Mouse (Mus musculus) midbrain, embryonic 15.5 days (tissue): Measurements from ENCODE around the gene Med6. TPM values are rescaled to one million over a fixed set of nuclear protein-coding genes. Genes with fewer than 3 reads are reported as not detected.
A peak's percentile ranks its signal among the peaks of the same experiment; 100 is the strongest.

Experiments
- ATAC-seq: fragments of 200-750 bp; cut with Nextera tagmentation; replicated peaks from 2 replicates; pipeline ENCODE4 v1.8.0; 2017; ENCODE audit warnings: moderate TSS enrichment
- H3K27ac ChIP-seq: fragments of 300-500 bp; sonication (generic); 2 replicates; pipeline ENCODE4 v1.5.1; 2015; ENCODE audit warnings: mild to moderate bottlenecking, inconsistent platforms
- H3K27me3 ChIP-seq: fragments of 300-500 bp; sonication (generic); replicated peaks from 2 replicates; pipeline ENCODE4 v1.6.1; 2015; ENCODE audit warnings: inconsistent platforms
- H3K36me3 ChIP-seq: fragments of 300-500 bp; sonication (generic); replicated peaks from 2 replicates; pipeline ENCODE4 v1.6.1; 2015; ENCODE audit warnings: inconsistent platforms
- H3K4me1 ChIP-seq: fragments of 300-500 bp; sonication (generic); 2 replicates; pipeline ENCODE4 v1.6.1; 2015; ENCODE audit warnings: inconsistent platforms
- H3K4me2 ChIP-seq: fragments of 300-500 bp; sonication (generic); 2 replicates; pipeline ENCODE4 v1.6.1; 2015; ENCODE audit warnings: inconsistent platforms, mild to moderate bottlenecking, moderate library complexity
- H3K4me3 ChIP-seq: fragments of 300-500 bp; sonication (generic); 2 replicates; pipeline ENCODE4 v1.5.1; 2015; ENCODE audit warnings: mild to moderate bottlenecking, inconsistent platforms
- H3K9ac ChIP-seq: fragments of 300-500 bp; sonication (generic); 2 replicates; pipeline ENCODE4 v1.6.1; 2015; ENCODE audit warnings: mild to moderate bottlenecking, inconsistent platforms
- H3K9me3 ChIP-seq: fragments of 300-500 bp; sonication (generic); 2 replicates; pipeline ENCODE4 v1.6.1; 2016; ENCODE audit warnings: inconsistent platforms
- WGBS: fragments of 180-500 bp; shearing (Covaris S2); methylation state at CpG from one replicate; pipeline ENCODE4 v1.1.7; 2015; ENCODE audit warnings: mixed read lengths; 5-methylcytosine and 5-hydroxymethylcytosine counted together
- polyA plus RNA-seq: library from polyadenylated mRNA; unstranded; fragments of >200 nt; fragmentation: Nextera tagmentation; extraction: Ambion mirVana; gene quantifications from 2 replicates; pipeline ENCODE4 v1.2.1, GENCODE M21; 2015

Gene Med6
- 38.5 and 40.5 TPM in 2 replicates for polyA plus RNA-seq

DNA sequence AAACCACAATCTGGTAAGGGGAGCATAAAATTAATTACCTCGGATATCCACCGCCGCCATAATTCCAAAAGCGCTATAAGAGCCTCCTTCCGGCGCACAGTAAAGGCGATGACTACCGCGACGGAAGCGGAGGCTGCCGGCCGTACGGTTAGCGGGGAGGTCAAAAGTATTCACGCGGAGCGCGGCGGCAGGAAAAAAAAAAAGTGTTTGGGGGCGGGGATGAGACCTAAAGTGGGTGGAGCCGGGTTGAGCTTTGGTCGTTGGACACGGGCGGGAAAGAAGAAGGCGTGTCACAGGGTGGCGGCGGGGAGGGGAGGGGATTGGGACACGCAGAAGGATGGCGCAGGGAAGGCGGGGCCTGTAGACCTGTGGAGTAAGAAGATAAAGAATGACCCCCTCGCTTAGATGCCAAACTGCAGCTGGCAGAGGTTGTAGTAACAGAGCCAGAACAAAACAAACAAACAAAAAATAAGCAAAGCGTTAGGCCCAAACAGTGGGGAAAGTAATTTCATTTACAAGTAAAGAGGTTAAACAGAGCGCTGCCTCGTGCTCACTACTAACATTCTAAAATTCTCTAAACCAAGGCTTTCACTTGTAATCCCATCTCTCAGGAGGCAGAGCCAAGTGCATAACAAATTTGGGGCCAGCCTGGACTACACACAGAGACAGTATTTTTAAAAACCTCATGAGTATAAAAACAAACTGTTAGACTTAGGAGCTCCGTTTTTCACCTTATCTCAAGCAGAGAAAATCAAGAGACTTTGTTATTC lies at the start of gene Med6:
Gene Med6 (minus strand): TSS at position 107 of the 770 bp plus-strand sequence.
- Histone ChIP-seq H3K27ac (peak within 1 kb of the TSS; percentile 69), H3K4me2 (peak within 1 kb of the TSS; percentile 64), H3K36me3 (no peaks in the 10 kb centered on the region; the same call in 1 of the 2 replicates), H3K4me3 (peak within 1 kb of the TSS; percentile 94), H3K9me3 (no peaks in the 10 kb centered on the region), H3K4me1 (peaks cover 13% of the 10 kb centered on the region), H3K9ac (peak within 1 kb of the TSS; percentile 69), H3K27me3 (peaks cover 3% of the 10 kb centered on the region; the same call in 1 of the 2 replicates)
- ATAC-seq = peak; percentile 98
- 3% methylated on average over 36 of the region's 36 CpGs for WGBS

DNA sequence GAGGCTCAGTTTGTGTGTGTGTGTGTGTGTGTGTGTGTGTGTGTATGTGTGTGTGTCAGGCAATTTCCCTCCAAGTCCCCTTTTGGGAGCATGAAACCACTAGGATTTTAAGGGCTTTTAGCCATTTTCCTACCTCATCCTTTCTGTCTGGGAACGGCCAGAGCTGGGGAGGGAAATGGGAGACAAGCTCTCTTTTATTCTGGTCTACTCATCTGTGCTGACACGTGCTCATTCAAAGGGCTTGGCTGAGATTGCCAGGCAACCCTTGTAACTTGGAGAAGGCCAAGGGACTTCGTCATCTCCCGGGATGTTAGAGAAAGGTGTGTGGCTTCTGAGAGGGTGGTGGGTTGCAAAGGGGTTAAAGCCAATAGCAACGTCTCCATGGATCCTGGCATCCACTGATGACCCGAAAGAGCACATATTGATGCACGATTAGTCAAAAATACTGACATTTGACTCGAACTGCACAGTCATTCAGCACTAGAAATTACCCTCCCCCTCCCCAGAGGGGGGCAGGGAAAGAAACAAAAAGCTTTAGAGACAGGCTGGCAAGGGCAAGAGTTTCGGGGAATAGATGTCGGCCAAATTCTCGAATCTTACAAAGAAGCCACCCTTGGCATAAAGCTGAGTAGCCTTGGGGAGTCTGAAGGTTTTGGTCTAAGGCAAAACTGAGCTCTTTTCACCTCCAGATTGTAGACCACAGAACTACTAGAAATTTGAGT lies 47.7 kb upstream of the Med6 start:
- 30% methylated on average over 11 of the region's 11 CpGs for WGBS
- Histone ChIP-seq H3K36me3 (no peaks in the 10 kb centered on the region), H3K9ac (no peak overlapping the region), H3K27ac (no peak overlapping the region), H3K9me3 (no peaks in the 10 kb centered on the region), H3K27me3 (no peaks in the 10 kb centered on the region), H3K4me1 (0 out of 2 replicates have a peak, but pooled peaks cover 4% of the 10 kb centered on the region), H3K4me2 (no peak overlapping the region), H3K4me3 (no peak overlapping the region)
- ATAC-seq = no peak

- Histone ChIP-seq H3K9ac (no peak overlapping the region), H3K4me1 (0 out of 2 replicates have a peak, but pooled peaks cover 4% of the 10 kb centered on the region), H3K27ac (no peak overlapping the region), H3K27me3 (no peaks in the 10 kb centered on the region), H3K4me2 (no peak overlapping the region), H3K36me3 (no peaks in the 10 kb centered on the region), H3K9me3 (no peaks in the 10 kb centered on the region), H3K4me3 (no peak overlapping the region)
- 63% methylated on average over 5 of the region's 5 CpGs for WGBS
- ATAC-seq = no peak
Measured at GRCm38 (mm10) chr12:81640656-81641055, 45.8 kb upstream of the Med6 start.

GRCm38 (mm10) chr12:81633246-81633645 lies 38.4 kb upstream of the Med6 start:
- Histone ChIP-seq H3K9me3 (no peaks in the 10 kb centered on the region), H3K9ac (no peak overlapping the region), H3K4me2 (peak overlapping the region; percentile 69), H3K27me3 (peaks cover 4% of the 10 kb centered on the region; the same call in 1 of the 2 replicates), H3K27ac (no peak overlapping the region), H3K4me3 (no peak overlapping the region), H3K4me1 (peaks cover 27% of the 10 kb centered on the region), H3K36me3 (no peaks in the 10 kb centered on the region)
- ATAC-seq = no peak
- WGBS = 69% methylated on average over 2 of the region's 2 CpGs

- H3K4me2 ChIP-seq = peak overlapping the region; percentile 69
- H3K27ac ChIP-seq = peak overlapping the region; percentile 95
- 2% methylated on average over 27 of the region's 31 CpGs for WGBS
- ATAC-seq = peak; percentile 48
- H3K9me3 ChIP-seq = no peaks in the 10 kb centered on the region
- peaks cover 27% of the 10 kb centered on the region for H3K4me1 ChIP-seq
- no peaks in the 10 kb centered on the region for H3K36me3 ChIP-seq
- H3K9ac ChIP-seq = peak overlapping the region; percentile 88
- H3K4me3 ChIP-seq = peak overlapping the region; percentile 81
- H3K27me3 ChIP-seq = peaks cover 4% of the 10 kb centered on the region; the same call in 1 of the 2 replicates
Measured at GRCm38 (mm10) chr12:81631661-81632401, 37.0 kb upstream of the Med6 start.

DNA sequence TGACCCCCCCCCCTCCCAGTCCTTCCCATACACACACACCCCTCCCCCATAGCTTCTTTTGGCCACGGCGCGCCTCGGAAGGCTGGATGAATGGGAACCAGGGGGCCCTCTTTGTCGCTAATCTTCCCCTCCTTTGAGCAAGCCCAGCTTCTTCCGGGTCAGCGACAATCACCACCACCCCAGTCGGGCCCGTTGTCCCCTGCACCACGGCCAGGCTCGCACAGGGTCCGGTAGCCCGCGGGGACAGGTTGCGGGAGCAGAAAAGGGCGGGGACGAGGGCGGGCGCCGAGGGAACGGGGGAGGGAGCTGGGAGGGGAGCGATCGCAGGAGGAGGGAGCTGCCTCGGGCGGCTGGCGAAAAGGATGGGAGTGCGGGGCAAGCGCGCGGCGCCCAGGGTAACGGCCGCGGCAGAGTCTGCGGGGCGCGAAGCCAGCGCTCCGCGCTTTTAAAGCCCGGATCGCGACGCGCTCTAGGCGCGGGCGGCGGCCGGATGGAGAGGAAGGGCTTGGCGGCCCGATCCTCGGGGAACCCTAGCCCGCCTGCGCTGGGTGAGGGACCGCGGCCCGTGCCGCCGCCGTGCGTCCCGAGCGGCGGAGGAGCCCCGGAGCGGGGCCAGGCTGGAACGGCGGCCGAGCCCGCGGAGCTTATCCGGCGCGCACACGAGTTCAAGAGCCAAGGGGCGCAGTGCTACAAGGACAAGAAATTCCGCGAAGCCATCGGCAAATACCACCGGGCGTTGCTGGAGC lies 36.3 kb upstream of the Med6 start, which contains the start of gene Ttc9:
Gene Ttc9 (plus strand): TSS at position 335 of the 746 bp plus-strand sequence.
- Histone ChIP-seq H3K4me1 (peaks cover 27% of the 10 kb centered on the region), H3K4me3 (peak within 1 kb of the TSS; percentile 81), H3K9ac (peak within 1 kb of the TSS; percentile 88), H3K27ac (peak within 1 kb of the TSS; percentile 95), H3K27me3 (peaks cover 4% of the 10 kb centered on the region; the same call in 1 of the 2 replicates), H3K4me2 (peak within 1 kb of the TSS; percentile 69), H3K36me3 (no peaks in the 10 kb centered on the region), H3K9me3 (no peaks in the 10 kb centered on the region)
- under 1% methylated on average over 81 of the region's 82 CpGs for WGBS
- peak; percentile 85 for ATAC-seq

DNA sequence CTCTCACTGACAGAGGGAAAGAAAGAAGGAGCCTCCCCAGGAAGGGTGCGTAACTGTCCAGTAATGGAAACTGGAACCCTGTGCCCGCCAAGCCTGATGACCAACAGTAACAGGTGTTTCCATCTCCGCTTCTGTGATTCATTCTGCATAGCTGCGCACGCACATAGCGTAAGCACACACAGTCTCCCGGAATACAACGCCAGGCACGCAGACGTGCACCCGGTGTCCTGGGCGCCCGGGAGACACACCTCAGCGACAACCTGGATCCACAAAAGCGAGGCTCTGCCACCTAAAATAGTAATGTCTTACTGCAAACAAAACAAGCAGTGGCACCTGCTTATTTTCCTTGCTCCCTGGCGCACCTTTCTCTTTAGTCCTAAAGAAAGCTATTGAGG lies 35.7 kb upstream of the Med6 start:
- H3K9ac ChIP-seq = peak overlapping the region; percentile 88
- no peaks in the 10 kb centered on the region for H3K9me3 ChIP-seq
- peak overlapping the region; percentile 95 for H3K27ac ChIP-seq
- H3K4me2 ChIP-seq = peak overlapping the region; percentile 69
- H3K4me3 ChIP-seq = peak overlapping the region; percentile 81
- H3K27me3 ChIP-seq = peaks cover 4% of the 10 kb centered on the region; the same call in 1 of the 2 replicates
- peak; percentile 91 for ATAC-seq
- WGBS = under 1% methylated on average over 16 of the region's 16 CpGs
- H3K4me1 ChIP-seq = peaks cover 27% of the 10 kb centered on the region
- no peaks in the 10 kb centered on the region for H3K36me3 ChIP-seq

GRCm38 (mm10) chr12:81628091-81628490 lies 33.3 kb upstream of the Med6 start:
- Histone ChIP-seq H3K4me1 (peaks cover 20% of the 10 kb centered on the region), H3K4me2 (no peak overlapping the region), H3K27me3 (peaks cover 4% of the 10 kb centered on the region; the same call in 1 of the 2 replicates), H3K27ac (no peak overlapping the region), H3K36me3 (no peaks in the 10 kb centered on the region), H3K9ac (no peak overlapping the region), H3K4me3 (no peak overlapping the region), H3K9me3 (no peaks in the 10 kb centered on the region)
- no peak for ATAC-seq
- 86% methylated on average over 4 of the region's 4 CpGs for WGBS

DNA sequence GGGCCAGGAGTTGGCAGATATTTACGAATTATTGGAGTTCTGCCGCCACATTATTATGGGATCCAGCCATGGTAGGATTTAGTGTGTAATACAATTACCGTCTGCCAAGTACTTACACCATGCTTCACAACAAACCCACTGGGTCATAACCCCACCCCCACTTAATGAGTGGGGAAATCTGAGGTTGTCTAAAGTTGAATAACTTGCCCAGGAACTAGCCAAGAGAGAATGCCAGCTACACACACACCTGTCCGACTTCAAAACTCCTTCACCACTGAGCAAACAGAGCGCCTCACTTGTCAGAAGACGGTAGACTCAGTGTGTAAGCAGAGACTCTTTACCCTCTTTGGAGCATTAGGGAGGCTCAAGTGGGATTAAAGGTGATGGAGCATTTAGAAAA lies 32.6 kb upstream of the Med6 start:
- no peak overlapping the region for H3K9ac ChIP-seq
- peaks cover 13% of the 10 kb centered on the region for H3K4me1 ChIP-seq
- H3K36me3 ChIP-seq = no peaks in the 10 kb centered on the region
- WGBS = 83% methylated on average over 6 of the region's 6 CpGs
- no peak overlapping the region for H3K4me3 ChIP-seq
- no peak overlapping the region for H3K27ac ChIP-seq
- no peak for ATAC-seq
- peaks cover 4% of the 10 kb centered on the region; the same call in 1 of the 2 replicates for H3K27me3 ChIP-seq
- no peaks in the 10 kb centered on the region for H3K9me3 ChIP-seq
- H3K4me2 ChIP-seq = no peak overlapping the region

DNA sequence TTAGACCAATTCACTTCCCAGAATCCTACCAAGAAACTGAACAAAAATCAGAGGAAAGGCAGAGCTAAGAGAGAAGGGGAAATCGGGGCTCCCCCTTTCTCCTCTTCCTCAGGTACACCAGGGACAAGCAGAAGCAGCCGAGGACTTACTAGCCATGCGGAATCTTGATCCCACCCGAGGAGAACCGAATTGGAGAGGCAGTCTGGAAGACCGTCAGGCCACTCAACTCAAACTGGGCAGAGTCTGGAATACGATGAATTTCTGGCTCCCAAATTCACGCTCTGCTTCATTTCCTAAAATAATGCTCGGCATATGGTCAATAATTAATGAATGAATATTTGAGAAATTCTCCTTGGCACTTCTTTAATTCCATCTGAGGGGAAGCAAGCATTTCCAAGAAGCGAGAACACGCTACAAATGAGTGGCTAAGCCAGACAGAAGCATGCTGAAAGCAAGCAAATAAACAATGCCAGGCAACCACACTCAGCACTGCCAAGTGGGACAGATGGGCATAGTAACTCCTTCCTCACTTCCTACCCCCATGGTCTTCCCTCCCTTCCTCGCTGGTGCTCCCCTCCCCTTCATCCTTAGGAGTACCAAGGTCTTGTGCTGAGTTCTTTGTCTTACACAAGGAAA lies 31.5 kb upstream of the Med6 start:
- H3K27ac ChIP-seq = no peak overlapping the region
- H3K9ac ChIP-seq = no peak overlapping the region
- no peak overlapping the region for H3K4me3 ChIP-seq
- H3K4me2 ChIP-seq = no peak overlapping the region
- peaks cover 4% of the 10 kb centered on the region; the same call in 1 of the 2 replicates for H3K27me3 ChIP-seq
- 77% methylated on average over 12 of the region's 12 CpGs for WGBS
- no peaks in the 10 kb centered on the region for H3K36me3 ChIP-seq
- ATAC-seq = no peak
- peaks cover 8% of the 10 kb centered on the region; the same call in 1 of the 2 replicates for H3K4me1 ChIP-seq
- H3K9me3 ChIP-seq = no peaks in the 10 kb centered on the region

- 74% methylated on average over 4 of the region's 4 CpGs for WGBS
- Histone ChIP-seq H3K27me3 (no peaks in the 10 kb centered on the region), H3K4me1 (no peaks in the 10 kb centered on the region), H3K9me3 (no peaks in the 10 kb centered on the region), H3K27ac (no peak overlapping the region), H3K4me3 (no peak overlapping the region), H3K36me3 (no peaks in the 10 kb centered on the region), H3K9ac (no peak overlapping the region), H3K4me2 (no peak overlapping the region)
- no peak for ATAC-seq
Measured at GRCm38 (mm10) chr12:81623377-81623776, 28.6 kb upstream of the Med6 start.
